Mouse (Mus musculus): ENCODE results near the gene Slfn1. TPM values are rescaled to one million over a fixed set of nuclear protein-coding genes. Genes with fewer than 3 reads are reported as not detected.

Gene Slfn1
- total and polyA plus RNA-seq, 3 experiments = not detected

DNA sequence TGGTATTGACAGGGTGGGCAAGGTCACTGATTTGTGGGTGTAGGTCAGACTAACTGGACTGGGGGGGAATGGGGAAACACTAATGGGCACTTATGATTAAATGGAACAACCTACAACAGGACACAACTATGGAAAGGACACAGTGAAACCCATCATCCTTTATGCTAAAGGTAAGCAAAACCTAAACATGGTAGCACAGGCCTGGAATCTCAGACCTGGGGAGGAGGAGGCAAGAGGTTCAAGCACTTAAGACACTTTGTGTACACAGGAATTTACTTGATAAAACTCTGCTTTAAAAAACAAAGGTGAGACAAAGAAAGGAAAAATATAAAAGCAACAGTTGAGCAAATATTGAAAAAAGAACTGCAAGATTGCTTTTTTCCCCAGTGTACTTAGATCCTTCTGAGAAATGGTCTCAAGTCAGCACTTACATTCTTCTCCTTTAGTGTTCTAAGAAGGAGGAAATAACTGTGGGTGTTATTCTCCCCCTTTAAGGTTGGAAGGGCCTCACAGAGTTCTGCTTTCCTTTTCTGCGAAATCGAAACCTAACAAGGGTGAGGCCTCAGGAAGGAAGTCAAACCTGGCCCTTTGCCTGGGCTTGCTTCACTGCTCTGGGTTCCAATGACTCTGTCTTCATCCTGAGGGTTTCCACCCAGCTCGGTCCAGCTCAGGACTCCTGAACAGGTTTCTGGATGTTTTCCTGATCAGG is 38.8 kb upstream of the Slfn1 start (continued):
- no peak for TF ChIP-seq USF1 (IDR thresholded peaks at IDR 0.05; ENCODE audit: low read depth, low read length)
- TF ChIP-seq CTCF (conservative IDR thresholded peaks at IDR 0.05 in 1 of 2, IDR thresholded peaks at IDR 0.05 in 1 of 2; ENCODE audit: low read depth in 2 of 2, low read length in 2 of 2) = no peak
- TF ChIP-seq RCOR1 (conservative IDR thresholded peaks at IDR 0.05; ENCODE audit: low read depth, low read length) = peak; percentile 86
- peak; percentile 6; the same call in 1 of the 2 replicates for TF ChIP-seq MAX (IDR thresholded peaks at IDR 0.05; ENCODE audit: low read length)
- peak; percentile 82 for TF ChIP-seq SIN3A (IDR thresholded peaks at IDR 0.05; ENCODE audit: low read length)
- no peak for TF ChIP-seq ZKSCAN1 (IDR thresholded peaks at IDR 0.05; ENCODE audit: borderline replicate concordance, low read depth, low read length)
- TF ChIP-seq EP300 (IDR thresholded peaks at IDR 0.05; ENCODE audit: low read length) = peak; percentile 98
- TF ChIP-seq MAZ (IDR thresholded peaks at IDR 0.05; ENCODE audit: low read depth, low read length) = peak; percentile 58; the same call in 1 of the 2 replicates
- peak; percentile 44 for TF ChIP-seq POLR2A (IDR thresholded peaks at IDR 0.05; ENCODE audit: low read depth, low read length)
- peak; percentile 96 for TF ChIP-seq TCF12 (IDR thresholded peaks at IDR 0.05; ENCODE audit: low read depth, low read length)

DNA sequence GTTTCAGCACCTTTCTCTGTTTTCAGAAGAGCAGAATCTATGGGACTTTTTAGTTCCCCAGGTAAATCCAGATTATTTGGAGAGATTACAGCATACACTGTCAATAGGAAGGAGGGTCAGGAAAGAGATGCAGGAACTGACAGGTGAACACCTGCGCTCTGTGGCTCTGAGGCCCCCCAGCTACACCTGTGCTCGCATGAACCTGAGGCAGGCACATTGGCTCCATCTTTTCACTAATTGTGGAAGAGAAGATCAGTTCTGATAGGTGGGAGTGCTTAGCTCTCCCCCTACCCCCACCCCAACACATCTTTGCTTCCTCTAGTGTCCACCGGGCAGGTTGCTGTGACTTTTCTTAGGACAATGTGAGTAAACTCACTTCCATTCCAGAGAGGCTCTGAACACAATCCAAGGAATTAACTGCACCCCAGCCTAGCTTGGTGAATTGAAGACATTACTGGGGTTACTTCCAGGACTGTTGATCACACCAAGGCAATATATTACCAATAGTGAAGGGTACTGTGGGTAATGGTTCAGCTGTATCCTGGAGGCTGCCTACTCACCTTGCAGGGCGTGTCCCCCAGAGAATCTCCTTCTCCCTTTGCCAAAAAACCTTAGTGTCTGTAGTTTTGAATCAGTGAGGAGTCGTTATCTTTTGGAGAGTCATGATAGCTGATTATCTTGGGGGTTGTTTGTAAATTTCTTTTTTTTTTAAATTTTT is 38.1 kb upstream of the Slfn1 start:
- H3K9me3 ChIP-seq (replicated peaks; ENCODE audit: low read length) = peaks cover 4% of the 10 kb centered on the region
- no peaks in the 10 kb centered on the region for H3K79me2 ChIP-seq (replicated peaks; ENCODE audit: control insufficient read depth, extremely low read depth, insufficient read depth, poor library complexity, severe bottlenecking)
- no peaks in the 10 kb centered on the region for H3K36me3 ChIP-seq (replicated peaks in 1 of 2; ENCODE audit: control insufficient read depth in 1 of 2, insufficient read depth in 1 of 2, low read length in 1 of 2)
- H3K4me2 ChIP-seq (ENCODE audit: insufficient read depth, low read depth, poor library complexity, severe bottlenecking) = peak overlapping the region; percentile 75
- H3K27me3 ChIP-seq (replicated peaks) = no peaks in the 10 kb centered on the region
- peak overlapping the region; percentile 6; the same call in 1 of the 2 replicates for H3K9ac ChIP-seq (ENCODE audit: insufficient read depth, low read depth)
- dilution Hi-C loops (cut with MboI; ENCODE audit: extremely low pct_ligation_motif_present, extremely low pct_unique_long_range_greater_than_20kb, low sequenced_read_pairs) = no loop called here
- in situ Hi-C loops (cut with MboI; ENCODE audit: low pct_ligation_motif_present, low pct_unique_long_range_greater_than_20kb, low sequenced_read_pairs) = no loop called here
- H3K27ac ChIP-seq (ENCODE audit: insufficient read depth, low read depth) = peak overlapping the region; percentile 88
- H3K4me1 ChIP-seq (ENCODE audit: control insufficient read depth in 1 of 2, insufficient read depth in 2 of 2) = peaks cover 10 to 25% of the 10 kb centered on the region in 2 experiments
- DNase-seq (ENCODE audit: extremely low read depth) = no peak
- H3K4me3 ChIP-seq (replicated peaks in 1 of 3; ENCODE audit: low read depth in 2 of 3, low read length in 2 of 3, poor library complexity in 1 of 3) = peak overlapping the region in 2 of 3 experiments; percentile 4 to 5
- TF ChIP-seq TBP (conservative IDR thresholded peaks at IDR 0.05; ENCODE audit: low read depth, low read length) (no peak), MAFK (IDR thresholded peaks at IDR 0.05; ENCODE audit: insufficient replicate concordance, low read length) (0 out of 2 replicates have a peak, but pooled peaks have one; percentile 8), UBTF (IDR thresholded peaks at IDR 0.05; ENCODE audit: low read depth, low read length) (no peak), HCFC1 (IDR thresholded peaks at IDR 0.05; ENCODE audit: low read depth, low read length) (no peak), USF2 (conservative IDR thresholded peaks at IDR 0.05; ENCODE audit: low read depth, low read length) (no peak), PAX5 (IDR thresholded peaks at IDR 0.05; ENCODE audit: low read length) (no peak), ZNF384 (IDR thresholded peaks at IDR 0.05; ENCODE audit: low read depth, low read length) (no peak), CTCF (conservative IDR thresholded peaks at IDR 0.05 in 1 of 2, IDR thresholded peaks at IDR 0.05 in 1 of 2; ENCODE audit: low read depth in 2 of 2, low read length in 2 of 2) (no peak), MAX (IDR thresholded peaks at IDR 0.05; ENCODE audit: low read length) (no peak; the same call in none of the 2 replicates), GABPA (IDR thresholded peaks at IDR 0.05; ENCODE audit: insufficient replicate concordance, low read depth, low read length) (no peak), MEF2A (IDR thresholded peaks at IDR 0.05; ENCODE audit: borderline replicate concordance, low read depth, low read length) (no peak), TCF12 (IDR thresholded peaks at IDR 0.05; ENCODE audit: low read depth, low read length) (no peak), ETS1 (conservative IDR thresholded peaks at IDR 0.05; ENCODE audit: low read depth, low read length) (no peak), IRF4 (IDR thresholded peaks at IDR 0.05; ENCODE audit: low read depth, low read length) (no peak), MXI1 (IDR thresholded peaks at IDR 0.05; ENCODE audit: low read depth, low read length) (peak; percentile 62; the same call in 1 of the 2 replicates), USF1 (IDR thresholded peaks at IDR 0.05; ENCODE audit: low read depth, low read length) (no peak), NELFE (IDR thresholded peaks at IDR 0.05; ENCODE audit: low read depth, low read length) (no peak), JUN (IDR thresholded peaks at IDR 0.05; ENCODE audit: insufficient read depth, low read depth, low read length) (no peak), E2F4 (IDR thresholded peaks at IDR 0.05; ENCODE audit: insufficient replicate concordance, low read depth, low read length) (no peak), JUND (conservative IDR thresholded peaks at IDR 0.05; ENCODE audit: low read depth, low read length) (no peak; the same call in 1 of the 2 replicates), CHD2 (IDR thresholded peaks at IDR 0.05; ENCODE audit: low read length) (no peak; the same call in 1 of the 2 replicates), MAZ (IDR thresholded peaks at IDR 0.05; ENCODE audit: low read depth, low read length) (no peak; the same call in 1 of the 2 replicates), ZMIZ1 (IDR thresholded peaks at IDR 0.05; ENCODE audit: low read depth, low read length) (peak; percentile 49), EP300 (IDR thresholded peaks at IDR 0.05; ENCODE audit: low read length) (no peak), BHLHE40 (IDR thresholded peaks at IDR 0.05; ENCODE audit: low read depth, low read length) (no peak), RCOR1 (conservative IDR thresholded peaks at IDR 0.05; ENCODE audit: low read depth, low read length) (peak; percentile 72; the same call in 1 of the 2 replicates), KAT2A (IDR thresholded peaks at IDR 0.05; ENCODE audit: insufficient replicate concordance, low read length) (no peak), NRF1 (IDR thresholded peaks at IDR 0.05; ENCODE audit: low read depth, low read length) (0 out of 2 replicates have a peak, but pooled peaks have one; percentile 12), ELF1 (IDR thresholded peaks at IDR 0.05; ENCODE audit: low read depth, low read length) (no peak), CHD1 (IDR thresholded peaks at IDR 0.05; ENCODE audit: low read depth, low read length) (peak; percentile 66; the same call in 1 of the 2 replicates)
